Mouse (Mus musculus) spleen, adult 2 months (tissue): ENCODE data around the gene Abcc9. TPM values are rescaled to one million over a fixed set of nuclear protein-coding genes. Genes with fewer than 3 reads are reported as not detected.

Experiments
- DNase-seq, 2 experiments: peaks; one replicate each; pipeline versions ENCODE4 v3.0.0 to v3.0.0-alpha.2; 2012 to 2021; ENCODE audit warnings: low spot score in 2 of 2, low read depth in 1 of 2
- H3K27ac ChIP-seq: fragments of 200-500 bp; 2 replicates; pipeline ENCODE4 v1.5.1; 2012; ENCODE audit warnings: low read length, inconsistent platforms; ENCODE audit not compliant: insufficient read depth
- H3K27me3 ChIP-seq: fragments of 200-500 bp; 2 replicates; pipeline ENCODE4 v1.6.1; 2012; ENCODE audit warnings: mild to moderate bottlenecking, moderate library complexity, low read length, inconsistent platforms; ENCODE audit not compliant: control insufficient read depth, insufficient read depth
- H3K36me3 ChIP-seq: fragments of 200-500 bp; 2 replicates; pipeline ENCODE4 v1.6.1; 2012; ENCODE audit warnings: mild to moderate bottlenecking, low read length, inconsistent platforms; ENCODE audit not compliant: control insufficient read depth, insufficient read depth
- H3K4me1 ChIP-seq: fragments of 200-500 bp; 2 replicates; pipeline ENCODE4 v1.6.1; 2011; ENCODE audit warnings: inconsistent platforms; ENCODE audit not compliant: control insufficient read depth, insufficient read depth, insufficient read length
- H3K4me3 ChIP-seq: fragments of 200-500 bp; 2 replicates; pipeline ENCODE4 v1.5.1; 2011; ENCODE audit warnings: mild to moderate bottlenecking, inconsistent platforms; ENCODE audit not compliant: insufficient read depth, insufficient read length; ENCODE audit errors: extremely low read depth
- CTCF ChIP-seq: fragments of 200-500 bp; IDR thresholded peaks from 2 replicates; pipeline ENCODE4 v1.5.1; 2011; ENCODE audit warnings: mild to moderate bottlenecking, inconsistent platforms; ENCODE audit not compliant: insufficient read depth, insufficient read length, insufficient replicate concordance; ENCODE audit errors: extremely low read depth
- POLR2A ChIP-seq: fragments of 200-500 bp; IDR thresholded peaks from 2 replicates; pipeline ENCODE4 v1.6.1; 2011; ENCODE audit warnings: low read depth, low read length, inconsistent platforms
- WGBS: fragments of 180-500 bp; shearing (Covaris S2); methylation state at CpG from one replicate; pipeline ENCODE4 v1.1.7; 2018; 5-methylcytosine and 5-hydroxymethylcytosine counted together
- polyA plus RNA-seq: library from polyadenylated mRNA; depleted of rRNA; stranded (reverse); fragments of >200 nt; gene quantifications from 2 replicates; pipeline ENCODE4 v1.2.3, GENCODE M21; 2012

The Abcc9 gene
- polyA plus RNA-seq, 1 experiment = 1.8 TPM

- TF ChIP-seq POLR2A (no peak), CTCF (no peak)
- no peak overlapping the region for H3K4me3 ChIP-seq
- no peak overlapping the region for H3K27ac ChIP-seq
- DNase-seq = no peak
- 81% methylated on average over 4 of the region's 4 CpGs for WGBS
- H3K36me3 ChIP-seq = no peaks in the 10 kb centered on the region
- no peaks in the 10 kb centered on the region for H3K4me1 ChIP-seq
- no peaks in the 10 kb centered on the region for H3K27me3 ChIP-seq
Observed at GRCm38 (mm10) chr6:142743193-142743592, 41.1 kb upstream of the Abcc9 start.

- WGBS = 91% methylated on average over 6 of the region's 6 CpGs
- no peak for TF ChIP-seq CTCF
- no peak overlapping the region for H3K27ac ChIP-seq
- H3K27me3 ChIP-seq = no peaks in the 10 kb centered on the region
- DNase-seq = no peak
- H3K36me3 ChIP-seq = no peaks in the 10 kb centered on the region
- no peaks in the 10 kb centered on the region for H3K4me1 ChIP-seq
- H3K4me3 ChIP-seq = no peak overlapping the region
Observed at GRCm38 (mm10) chr6:142741763-142742162, 39.6 kb upstream of the Abcc9 start.

- no peak for DNase-seq
- Histone ChIP-seq H3K27me3 (no peaks in the 10 kb centered on the region), H3K36me3 (no peaks in the 10 kb centered on the region), H3K4me3 (no peak overlapping the region), H3K27ac (no peak overlapping the region), H3K4me1 (no peaks in the 10 kb centered on the region)
- TF ChIP-seq POLR2A (no peak), CTCF (no peak)
- 83% methylated on average over 6 of the region's 6 CpGs for WGBS
Observed at GRCm38 (mm10) chr6:142738637-142739036, 36.5 kb upstream of the Abcc9 start.

- Histone ChIP-seq H3K27me3 (no peaks in the 10 kb centered on the region), H3K4me3 (no peak overlapping the region), H3K27ac (no peak overlapping the region), H3K36me3 (no peaks in the 10 kb centered on the region), H3K4me1 (no peaks in the 10 kb centered on the region)
- no peak for DNase-seq
- 90% methylated on average over 2 of the region's 2 CpGs for WGBS
- TF ChIP-seq CTCF (no peak), POLR2A (no peak)
Observed at GRCm38 (mm10) chr6:142738225-142738624, 36.1 kb upstream of the Abcc9 start.

- Histone ChIP-seq H3K36me3 (no peaks in the 10 kb centered on the region), H3K4me1 (no peaks in the 10 kb centered on the region), H3K27me3 (no peaks in the 10 kb centered on the region), H3K27ac (no peak overlapping the region), H3K4me3 (no peak overlapping the region)
- WGBS = 49% methylated on average over 8 of the region's 8 CpGs
- no peak for DNase-seq
- TF ChIP-seq POLR2A (no peak), CTCF (no peak)
Observed at GRCm38 (mm10) chr6:142735302-142736005, 33.3 kb upstream of the Abcc9 start.

GRCm38 (mm10) chr6:142732567-142733290 is 30.6 kb upstream of the Abcc9 start:
- WGBS = 83% methylated on average over 14 of the region's 14 CpGs
- H3K27me3 ChIP-seq = no peaks in the 10 kb centered on the region
- TF ChIP-seq CTCF = no peak
- no peak for TF ChIP-seq POLR2A
- H3K4me1 ChIP-seq = no peaks in the 10 kb centered on the region
- H3K4me3 ChIP-seq = no peak overlapping the region
- H3K36me3 ChIP-seq = no peaks in the 10 kb centered on the region
- DNase-seq = no peak
- H3K27ac ChIP-seq = no peak overlapping the region

DNA sequence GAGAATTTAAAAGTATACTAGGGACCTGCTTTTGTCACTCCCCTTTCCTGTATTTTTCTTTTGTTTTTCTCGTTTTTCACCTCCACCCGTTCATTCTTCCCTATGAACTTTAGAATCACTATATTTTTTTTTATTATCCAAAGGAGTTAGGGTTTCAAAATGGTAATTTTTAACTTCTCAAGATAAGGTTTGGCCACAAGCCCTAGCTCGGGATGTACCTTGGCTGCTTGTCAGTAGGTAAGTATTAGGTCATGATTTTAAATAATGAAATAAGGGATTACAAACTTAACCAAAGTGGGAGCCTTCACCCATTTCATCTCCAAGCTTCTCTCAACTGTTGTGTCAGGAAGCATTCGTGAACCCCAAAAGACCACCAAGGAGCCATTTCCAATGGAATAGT is 23.9 kb upstream of the Abcc9 start:
- no peak overlapping the region for H3K4me3 ChIP-seq
- no peak for TF ChIP-seq CTCF
- TF ChIP-seq POLR2A = no peak
- WGBS = 85% methylated on average over 4 of the region's 4 CpGs
- no peaks in the 10 kb centered on the region for H3K27me3 ChIP-seq
- no peaks in the 10 kb centered on the region for H3K36me3 ChIP-seq
- no peaks in the 10 kb centered on the region for H3K4me1 ChIP-seq
- H3K27ac ChIP-seq = no peak overlapping the region
- DNase-seq = no peak
